Mouse (Mus musculus) limb, embryonic 10.5 days (tissue): ENCODE results near the gene Twsg1. TPM values are rescaled to one million over a fixed set of nuclear protein-coding genes. Genes with fewer than 3 reads are reported as not detected.
"Not testable (repeated sequence)": the region's sequence is repeated elsewhere in the genome, so short reads cannot be mapped to it uniquely, and the experiment has no call there.

Experiments
- DNase-seq: peaks from one replicate; pipeline ENCODE4 v3.0.0-alpha.2; 2017; ENCODE audit warnings: low spot score
- H3K27ac ChIP-seq: fragments of 300-500 bp; sonication (generic); 2 replicates; pipeline ENCODE4 v1.5.1; 2016; ENCODE audit warnings: mild to moderate bottlenecking
- H3K27me3 ChIP-seq: fragments of 300-500 bp; sonication (generic); 2 replicates; pipeline ENCODE4 v1.6.1; 2016; ENCODE audit warnings: low read depth, mild to moderate bottlenecking; ENCODE audit not compliant: poor library complexity, severe bottlenecking
- H3K36me3 ChIP-seq: fragments of 300-500 bp; sonication (generic); 2 replicates; pipeline ENCODE4 v1.6.1; 2016; ENCODE audit warnings: mild to moderate bottlenecking, moderate library complexity
- H3K4me1 ChIP-seq: fragments of 300-500 bp; sonication (generic); 2 replicates; pipeline ENCODE4 v1.6.1; 2016
- H3K4me3 ChIP-seq: fragments of 300-500 bp; sonication (generic); 2 replicates; pipeline ENCODE4 v1.5.1; 2016; ENCODE audit warnings: mild to moderate bottlenecking, moderate library complexity
- H3K9me3 ChIP-seq: fragments of 300-500 bp; sonication (generic); replicated peaks from 2 replicates; pipeline ENCODE4 v1.6.1; 2016; ENCODE audit warnings: mild to moderate bottlenecking
- WGBS: fragments of 180-500 bp; shearing (Covaris S2); methylation state at CpG from one replicate; pipeline ENCODE4 v1.1.7; 2016; 5-methylcytosine and 5-hydroxymethylcytosine counted together
- polyA plus RNA-seq: library from polyadenylated mRNA; unstranded; fragments of >200 nt; fragmentation: Nextera tagmentation; extraction: Ambion mirVana; gene quantifications from 2 replicates; pipeline ENCODE4 v1.2.1, GENCODE M21; 2016

Gene Twsg1
- 83.6 and 109 TPM in 2 replicates for polyA plus RNA-seq

- H3K27me3 ChIP-seq = no peaks in the 10 kb centered on the region
- H3K27ac ChIP-seq = peak within 1 kb of the TSS; percentile 97
- peaks cover 35% of the 10 kb centered on the region for H3K36me3 ChIP-seq
Observed at GRCm38 (mm10) chr17:65950622-65951404, at the start of gene Twsg1. Twsg1 (minus strand) TSS chr17:65951226.

GRCm38 (mm10) chr17:65988151-65988820, 37.3 kb upstream of the Twsg1 start:
- Histone ChIP-seq H3K4me3 (no peak overlapping the region), H3K9me3 (no peaks in the 10 kb centered on the region)
- 96% methylated on average over 3 of the region's 3 CpGs for WGBS

More at GRCm38 (mm10) chr17:65950622-65951404, at the start of gene Twsg1:
- DNase-seq = peak; percentile 97
- Histone ChIP-seq H3K4me3 (peak within 1 kb of the TSS; percentile 92), H3K4me1 (peaks cover 9% of the 10 kb centered on the region), H3K9me3 (no peaks in the 10 kb centered on the region)
- under 1% methylated on average over 82 of the region's 87 CpGs for WGBS

GRCm38 (mm10) chr17:65976720-65977119, 25.7 kb upstream of the Twsg1 start:
- not testable (repeated sequence) for H3K4me3 ChIP-seq, H3K27me3 ChIP-seq, H3K36me3 ChIP-seq, DNase-seq, H3K9me3 ChIP-seq, H3K27ac ChIP-seq, H3K4me1 ChIP-seq

More at GRCm38 (mm10) chr17:65988151-65988820, 37.3 kb upstream of the Twsg1 start:
- H3K4me1 ChIP-seq = no peaks in the 10 kb centered on the region
- no peak for DNase-seq
- H3K36me3 ChIP-seq = no peaks in the 10 kb centered on the region
- H3K27me3 ChIP-seq = no peaks in the 10 kb centered on the region
- no peak overlapping the region for H3K27ac ChIP-seq

GRCm38 (mm10) chr17:65967751-65968150, 16.7 kb upstream of the Twsg1 start:
- WGBS = 68% methylated on average over 11 of the region's 11 CpGs
- Histone ChIP-seq H3K27me3 (no peaks in the 10 kb centered on the region), H3K4me3 (no peak overlapping the region), H3K4me1 (no peaks in the 10 kb centered on the region), H3K36me3 (no peaks in the 10 kb centered on the region), H3K9me3 (no peaks in the 10 kb centered on the region), H3K27ac (no peak overlapping the region)
- no peak for DNase-seq

DNA sequence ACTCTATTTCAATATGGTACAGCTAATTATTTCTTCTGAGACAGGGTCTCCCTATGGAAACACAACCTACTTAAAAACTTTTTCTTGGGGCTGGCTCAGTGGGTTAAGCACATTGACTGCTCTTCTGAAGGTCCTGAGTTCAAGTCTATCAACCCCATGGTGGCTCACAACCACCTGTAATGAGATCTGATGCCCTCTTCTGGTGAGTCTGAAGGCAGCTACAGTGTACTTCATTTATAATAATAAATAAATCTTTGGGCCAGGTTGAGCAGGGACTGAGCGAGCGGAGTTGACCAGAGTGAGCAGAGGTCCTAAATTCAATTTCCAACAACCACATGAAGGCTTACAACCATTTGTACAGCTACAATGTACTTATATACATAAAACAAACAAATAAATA, 11.2 kb upstream of the Twsg1 start:
- Histone ChIP-seq H3K36me3 (no peaks in the 10 kb centered on the region), H3K27ac (no peak overlapping the region), H3K4me3 (no peak overlapping the region), H3K9me3 (no peaks in the 10 kb centered on the region), H3K4me1 (peaks cover 5% of the 10 kb centered on the region; the same call in 1 of the 2 replicates), H3K27me3 (no peaks in the 10 kb centered on the region)
- WGBS = 94% methylated on average over 2 of the region's 2 CpGs
- no peak for DNase-seq

DNA sequence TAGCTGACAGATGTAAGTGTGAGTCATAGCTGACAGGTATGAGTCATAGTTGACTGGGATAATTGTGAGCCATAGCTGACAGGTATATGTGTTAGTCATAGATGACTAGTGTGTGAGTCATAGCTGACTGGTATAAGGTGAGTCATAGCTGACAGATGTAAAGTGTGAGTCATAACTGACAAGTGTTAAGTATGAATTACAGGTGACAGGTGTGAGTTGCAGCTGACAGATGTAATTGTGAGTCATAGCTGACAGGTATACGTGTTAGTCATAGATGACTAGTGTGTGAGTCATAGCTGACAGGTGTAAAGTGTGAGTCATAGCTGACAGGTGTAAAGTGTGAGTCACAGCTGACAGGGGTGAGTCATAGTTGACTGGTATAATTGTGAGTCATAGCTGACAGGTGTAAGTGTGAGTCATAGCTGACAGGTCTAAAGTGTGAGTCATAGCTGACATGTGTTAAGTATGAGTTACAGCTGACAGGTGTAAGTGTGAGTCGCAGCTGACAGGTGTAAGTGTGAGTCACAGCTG, 10.6 kb upstream of the Twsg1 start:
- Histone ChIP-seq H3K4me3 (no peak overlapping the region), H3K27me3 (no peaks in the 10 kb centered on the region), H3K4me1 (peaks cover 8% of the 10 kb centered on the region; the same call in 1 of the 2 replicates), H3K36me3 (no peaks in the 10 kb centered on the region), H3K27ac (no peak overlapping the region), H3K9me3 (no peaks in the 10 kb centered on the region)
- DNase-seq = no peak
- 83% methylated on average over 2 of the region's 2 CpGs for WGBS

DNA sequence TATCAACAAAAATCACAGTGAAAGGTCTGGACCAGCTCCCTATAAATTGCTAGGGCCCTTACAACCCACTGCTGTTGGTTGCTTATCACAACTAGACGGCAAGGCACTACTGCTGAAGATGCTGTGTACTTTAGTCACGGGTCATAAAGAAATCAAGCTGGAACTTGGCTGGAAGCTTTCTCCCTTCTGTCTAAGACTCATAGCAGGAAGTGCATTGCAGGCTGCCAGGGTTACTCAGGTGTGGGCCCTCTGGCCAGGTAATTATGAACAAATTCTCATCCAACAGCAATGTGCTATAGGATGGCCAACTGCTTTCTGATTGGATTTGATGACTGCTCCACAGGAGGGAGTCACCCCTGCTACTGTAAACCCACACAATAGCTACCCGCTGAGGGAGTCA, 8.0 kb upstream of the Twsg1 start:
- H3K4me3 ChIP-seq = no peak overlapping the region
- peaks cover 8% of the 10 kb centered on the region; the same call in 1 of the 2 replicates for H3K4me1 ChIP-seq
- DNase-seq = no peak
- H3K27ac ChIP-seq = no peak overlapping the region
- WGBS = 74% methylated on average over 3 of the region's 3 CpGs
- H3K27me3 ChIP-seq = no peaks in the 10 kb centered on the region
- H3K9me3 ChIP-seq = no peaks in the 10 kb centered on the region
- no peaks in the 10 kb centered on the region for H3K36me3 ChIP-seq

DNA sequence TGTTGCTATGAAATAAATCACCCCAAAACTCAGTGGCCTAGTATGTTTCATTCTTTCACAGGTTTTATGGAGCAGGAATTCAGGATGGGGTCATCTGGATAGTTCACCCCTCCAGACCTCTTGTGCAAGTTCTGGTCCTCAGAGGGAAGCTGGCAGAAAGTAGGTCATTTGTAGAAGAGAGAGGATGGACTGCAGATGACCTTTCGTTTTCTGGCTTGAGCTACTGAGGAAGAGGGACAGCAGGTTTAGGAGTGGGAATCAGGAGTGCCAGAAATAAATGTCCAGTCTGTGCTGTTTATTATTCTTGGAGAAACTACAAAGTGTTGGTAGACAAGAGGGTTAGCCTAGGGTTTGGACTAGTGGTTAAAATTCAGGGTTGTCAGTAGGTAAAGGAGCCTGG, 7.3 kb upstream of the Twsg1 start:
- Histone ChIP-seq H3K4me1 (peaks cover 8% of the 10 kb centered on the region; the same call in 1 of the 2 replicates), H3K4me3 (no peak overlapping the region), H3K27me3 (no peaks in the 10 kb centered on the region), H3K36me3 (no peaks in the 10 kb centered on the region), H3K27ac (no peak overlapping the region), H3K9me3 (no peaks in the 10 kb centered on the region)
- 80% methylated on average over 1 of the region's 1 CpGs for WGBS
- DNase-seq = no peak

GRCm38 (mm10) chr17:65957782-65958325, 6.8 kb upstream of the Twsg1 start:
- Histone ChIP-seq H3K9me3 (no peaks in the 10 kb centered on the region), H3K4me3 (no peak overlapping the region), H3K36me3 (no peaks in the 10 kb centered on the region), H3K4me1 (peaks cover 8% of the 10 kb centered on the region; the same call in 1 of the 2 replicates), H3K27me3 (no peaks in the 10 kb centered on the region), H3K27ac (no peak overlapping the region)
- 90% methylated on average over 8 of the region's 8 CpGs for WGBS
- DNase-seq = no peak

DNA sequence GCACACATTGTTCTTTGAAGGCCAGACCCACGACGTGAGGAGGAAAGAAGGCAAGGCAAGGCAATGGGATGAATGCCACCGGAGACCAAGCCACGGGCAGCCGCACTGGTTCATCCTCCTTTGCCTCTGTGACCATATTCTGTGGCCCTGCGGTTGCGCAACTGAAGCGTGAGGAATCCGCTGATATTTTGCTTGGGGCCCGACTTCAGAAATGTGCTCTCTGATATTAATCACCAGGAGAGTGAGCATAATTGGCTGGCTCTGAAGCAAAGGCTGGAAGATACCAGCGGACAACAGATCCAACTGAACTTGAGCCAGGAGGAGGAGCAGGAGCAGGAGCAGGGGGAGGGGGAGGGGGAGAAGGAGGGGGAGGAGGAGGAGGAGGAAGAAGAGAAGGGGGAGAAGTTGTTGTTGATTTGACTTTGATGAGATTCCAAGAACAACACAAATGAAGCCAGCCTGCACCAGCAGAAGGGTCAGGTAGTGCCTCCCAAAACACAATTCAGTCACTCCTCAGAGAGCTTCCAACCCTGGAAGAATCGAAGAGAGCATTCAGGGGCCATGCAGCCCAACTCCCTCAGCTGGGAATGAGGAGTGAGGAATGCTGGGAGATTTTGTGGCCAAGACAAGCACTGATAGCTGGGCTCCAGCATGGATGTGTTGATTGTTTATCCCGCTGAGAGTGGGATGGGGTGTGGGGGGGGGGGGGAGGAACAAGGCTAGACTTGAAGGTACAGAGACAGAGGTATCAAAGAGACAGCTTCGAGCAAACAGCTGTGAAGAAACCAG, 6.2 kb upstream of the Twsg1 start:
- Histone ChIP-seq H3K9me3 (no peaks in the 10 kb centered on the region), H3K4me3 (no peak overlapping the region), H3K4me1 (peaks cover 8% of the 10 kb centered on the region; the same call in 1 of the 2 replicates), H3K27me3 (no peaks in the 10 kb centered on the region), H3K36me3 (no peaks in the 10 kb centered on the region), H3K27ac (no peak overlapping the region)
- 86% methylated on average over 14 of the region's 14 CpGs for WGBS
- no peak for DNase-seq

GRCm38 (mm10) chr17:65956140-65956539, 5.1 kb upstream of the Twsg1 start:
- Histone ChIP-seq H3K4me3 (no peak overlapping the region), H3K36me3 (no peaks in the 10 kb centered on the region), H3K27me3 (no peaks in the 10 kb centered on the region), H3K27ac (no peak overlapping the region), H3K9me3 (no peaks in the 10 kb centered on the region), H3K4me1 (peaks cover 12% of the 10 kb centered on the region; the same call in 1 of the 2 replicates)
- 83% methylated on average over 3 of the region's 3 CpGs for WGBS
- DNase-seq = no peak

GRCm38 (mm10) chr17:65953959-65954358, 2.9 kb upstream of the Twsg1 start:
- 79% methylated on average over 4 of the region's 4 CpGs for WGBS
- DNase-seq = no peak
- H3K27me3 ChIP-seq = no peaks in the 10 kb centered on the region
- no peak overlapping the region for H3K27ac ChIP-seq
- no peak overlapping the region for H3K4me3 ChIP-seq
- no peaks in the 10 kb centered on the region for H3K9me3 ChIP-seq
- peaks cover 4% of the 10 kb centered on the region for H3K36me3 ChIP-seq
- H3K4me1 ChIP-seq = peaks cover 17% of the 10 kb centered on the region
